Mouse (Mus musculus) mesoderm, embryonic 11.5 days (tissue): Measurements from ENCODE around the gene Usf2.

Source experiments
- DNase-seq: peaks from one replicate; pipeline ENCODE4 v3.0.0-alpha.2; 2012; ENCODE audit warnings: low read depth, low spot score

Gene Usf2

GRCm38 (mm10) chr7:30917219-30917618 is 39.4 kb downstream of the Usf2 start:
- no peak for DNase-seq

GRCm38 (mm10) chr7:30916713-30917112 is 39.9 kb downstream of the Usf2 start:
- DNase-seq: no peak

GRCm38 (mm10) chr7:30914732-30915131 is 41.9 kb downstream of the Usf2 start, which contains the start of gene Mag:
Gene Mag (minus strand): TSS chr7:30914873.
- DNase-seq: no peak

- no peak for DNase-seq
Measured at GRCm38 (mm10) chr7:30909773-30910172, 46.8 kb downstream of the Usf2 start.

GRCm38 (mm10) chr7:30908992-30909431 is 47.6 kb downstream of the Usf2 start:
- DNase-seq: no peak

- peak; percentile 68 for DNase-seq
Measured at GRCm38 (mm10) chr7:30908277-30908991, 48.2 kb downstream of the Usf2 start.

GRCm38 (mm10) chr7:30904042-30904441 is 52.6 kb downstream of the Usf2 start:
- DNase-seq: no peak
